Mouse (Mus musculus) small intestine, adult 2 months (tissue): ENCODE measurements at regions not wholly inside any gene's neighbourhood (a gene's known extent, or its start where the extent isn't known, plus 50 kb on each side); places are given as distances from the start of the nearest gene placed in this dataset.
A peak's percentile ranks its signal among the peaks of the same experiment; 100 is the strongest.
"Not testable (repeated sequence)": the region's sequence is repeated elsewhere in the genome, so short reads cannot be mapped to it uniquely, and the experiment has no call there.

Experiments used
- H3K27ac ChIP-seq: fragments of 200-500 bp; 2 replicates; pipeline ENCODE4 v1.5.1; 2012; ENCODE audit warnings: low read depth, low read length, control low read depth, inconsistent platforms; ENCODE audit not compliant: insufficient read depth
- H3K27me3 ChIP-seq: fragments of 200-500 bp; 2 replicates; pipeline ENCODE4 v1.6.1; 2012; ENCODE audit warnings: mild to moderate bottlenecking, moderate library complexity, low read length, inconsistent platforms; ENCODE audit not compliant: control insufficient read depth, insufficient read depth
- H3K36me3 ChIP-seq: fragments of 200-500 bp; 2 replicates; pipeline ENCODE4 v1.6.1; 2012; ENCODE audit warnings: mild to moderate bottlenecking, low read length, control low read depth, inconsistent platforms; ENCODE audit not compliant: control insufficient read depth, insufficient read depth
- H3K4me1 ChIP-seq: fragments of 200-500 bp; 2 replicates; pipeline ENCODE4 v1.6.1; 2012; ENCODE audit warnings: low read length, inconsistent platforms, mixed read lengths; ENCODE audit not compliant: control insufficient read depth, insufficient read depth, insufficient read length
- H3K4me3 ChIP-seq: fragments of 200-500 bp; 2 replicates; pipeline ENCODE4 v1.5.1; 2012; ENCODE audit warnings: low read depth, mild to moderate bottlenecking, control low read depth, inconsistent platforms, low read length, moderate library complexity
- CTCF ChIP-seq: fragments of 200-500 bp; IDR thresholded peaks from 2 replicates; pipeline ENCODE4 v1.5.1; 2012; ENCODE audit warnings: low read depth, mild to moderate bottlenecking, control low read depth, inconsistent platforms, low read length, moderate library complexity, mixed read lengths; ENCODE audit not compliant: insufficient replicate concordance, insufficient read length; ENCODE audit errors: extremely low read depth
- POLR2A ChIP-seq: fragments of 200-500 bp; IDR thresholded peaks from 2 replicates; pipeline ENCODE4 v1.6.1; 2012; ENCODE audit warnings: low read depth, mild to moderate bottlenecking, control low read depth, inconsistent platforms, low read length, moderate library complexity
- WGBS: fragments of 180-500 bp; shearing (Covaris S2); methylation state at CpG from one replicate; pipeline ENCODE4 v1.1.7; 2018; 5-methylcytosine and 5-hydroxymethylcytosine counted together

GRCm38 (mm10) chr3:129411389-129412054, 79.0 kb upstream of the Enpep start:
- Histone ChIP-seq H3K4me1 (peaks cover 4% of the 10 kb centered on the region; the same call in 1 of the 2 replicates), H3K36me3 (no peaks in the 10 kb centered on the region), H3K27me3 (no peaks in the 10 kb centered on the region), H3K27ac (peak overlapping the region; percentile 68), H3K4me3 (no peak overlapping the region)
- 46% methylated on average over 13 of the region's 13 CpGs for WGBS
- TF ChIP-seq POLR2A (no peak), CTCF (no peak)

- 69% methylated on average over 11 of the region's 11 CpGs for WGBS
- Histone ChIP-seq H3K36me3 (no peaks in the 10 kb centered on the region), H3K4me3 (no peak overlapping the region), H3K4me1 (peaks cover 4% of the 10 kb centered on the region; the same call in 1 of the 2 replicates), H3K27me3 (no peaks in the 10 kb centered on the region), H3K27ac (no peak overlapping the region)
- TF ChIP-seq CTCF: no peak
- TF ChIP-seq POLR2A: no peak
Observed at GRCm38 (mm10) chr3:129412126-129412960, 79.8 kb upstream of the Enpep start.

GRCm38 (mm10) chr3:129412961-129413246, 80.4 kb upstream of the Enpep start:
- WGBS: 96% methylated on average over 8 of the region's 8 CpGs
- no peak overlapping the region for H3K4me3 ChIP-seq
- H3K27me3 ChIP-seq: no peaks in the 10 kb centered on the region
- H3K4me1 ChIP-seq: peaks cover 4% of the 10 kb centered on the region; the same call in 1 of the 2 replicates
- H3K27ac ChIP-seq: no peak overlapping the region
- TF ChIP-seq CTCF (no peak), POLR2A (no peak)
- H3K36me3 ChIP-seq: no peaks in the 10 kb centered on the region

- Histone ChIP-seq H3K36me3 (no peaks in the 10 kb centered on the region), H3K27me3 (no peaks in the 10 kb centered on the region), H3K4me1 (peaks cover 4% of the 10 kb centered on the region; the same call in 1 of the 2 replicates), H3K4me3 (no peak overlapping the region), H3K27ac (no peak overlapping the region)
- TF ChIP-seq POLR2A: no peak
- no peak for TF ChIP-seq CTCF
- 85% methylated on average over 5 of the region's 5 CpGs for WGBS
Observed at GRCm38 (mm10) chr3:129415656-129416055, 83.1 kb upstream of the Enpep start.

- Histone ChIP-seq H3K27ac (no peak overlapping the region), H3K27me3 (no peaks in the 10 kb centered on the region), H3K4me1 (peaks cover 2% of the 10 kb centered on the region; the same call in 1 of the 2 replicates), H3K36me3 (no peaks in the 10 kb centered on the region), H3K4me3 (no peak overlapping the region)
- no peak for TF ChIP-seq POLR2A
- no peak for TF ChIP-seq CTCF
- 95% methylated on average over 9 of the region's 9 CpGs for WGBS
Observed at GRCm38 (mm10) chr3:129416337-129416736, 83.8 kb upstream of the Enpep start.

GRCm38 (mm10) chr3:129421620-129422239, 89.2 kb upstream of the Enpep start:
- WGBS: 45% methylated on average over 9 of the region's 10 CpGs

GRCm38 (mm10) chr3:129428750-129429149, 96.2 kb upstream of the Enpep start:
- WGBS: 92% methylated on average over 2 of the region's 2 CpGs

More at GRCm38 (mm10) chr3:129421620-129422239, 89.2 kb upstream of the Enpep start:
- not testable (repeated sequence) for H3K27ac ChIP-seq, H3K27me3 ChIP-seq, H3K4me3 ChIP-seq, H3K4me1 ChIP-seq, H3K36me3 ChIP-seq
- peak; percentile 91 for TF ChIP-seq CTCF

More at GRCm38 (mm10) chr3:129428750-129429149, 96.2 kb upstream of the Enpep start:
- Histone ChIP-seq H3K27ac (no peak overlapping the region), H3K27me3 (no peaks in the 10 kb centered on the region), H3K4me3 (no peak overlapping the region), H3K36me3 (no peaks in the 10 kb centered on the region), H3K4me1 (no peaks in the 10 kb centered on the region)
- no peak for TF ChIP-seq POLR2A
- TF ChIP-seq CTCF: no peak
